Comparison of ENCODE assay signal across 8 mouse cellular contexts in genomic region chr8:106058731-106059612, GRCm38 (mm10). TPM values are rescaled to one million over a fixed set of nuclear protein-coding genes. Genes with fewer than 3 reads are reported as not detected.
DNase-seq lines count a peak whose midpoint lies in the region; ATAC-seq lines count a peak whose summit lies in the region.

Gene Nfatc3, plus strand, starts transcription at chr8:106058840.

- peak within 1 kb of the TSS; percentile 90 for H3K4me3 ChIP-seq in hindbrain, embryonic 11.5 days (ENCODE audit: low read depth, low read length)

- peak within 1 kb of the TSS; percentile 76 for H3K4me2 ChIP-seq in hindbrain, embryonic 11.5 days (replicated peaks; ENCODE audit: low read depth, low read length)

- no peaks in the 10 kb centered on the region for H3K36me3 ChIP-seq in hindbrain, embryonic 11.5 days (ENCODE audit: control insufficient read depth, insufficient read depth, low read length)

- DNase-seq in Muller cell, postnatal 12 days (ENCODE audit: inconsistent ontology term): peak; percentile 98
- DNase-seq in cerebellum, adult 9-11 months: peak; percentile 96
- peak; percentile 94 to 95 for DNase-seq in frontal cortex, adult 2 months (ENCODE audit: extremely low spot score in 1 of 2, low spot score in 1 of 2)
- peak; percentile 96 for DNase-seq in hindbrain, embryonic 11.5 days (ENCODE audit: low spot score)
- DNase-seq in layer of hippocampus, postnatal 10 days (ENCODE audit: low spot score in 2 of 2): peak; percentile 89 to 94
- peak; percentile 99 for DNase-seq in lung, postnatal 10 days
- peak; percentile 96 for DNase-seq in ovary, postnatal 36 days (ENCODE audit: low spot score)
- DNase-seq in thymus, postnatal 25 days: peak; percentile 97

- 2% methylated on average over 42 of the region's 52 CpGs for WGBS in hindbrain, embryonic 11.5 days

- H3K27me3 ChIP-seq in hindbrain, embryonic 11.5 days (ENCODE audit: control insufficient read depth, insufficient read depth, low read length): no peaks in the 10 kb centered on the region

- H3K4me1 ChIP-seq in hindbrain, embryonic 11.5 days (replicated peaks; ENCODE audit: control insufficient read depth, insufficient read depth, low read length): no peaks in the 10 kb centered on the region

- no peaks in the 10 kb centered on the region for H3K9me3 ChIP-seq in hindbrain, embryonic 11.5 days (ENCODE audit: control insufficient read depth, low read length)

- peak; percentile 98 for ATAC-seq in hindbrain, embryonic 11.5 days (ENCODE audit: low FRiP score)

- H3K27ac ChIP-seq in hindbrain, embryonic 11.5 days (ENCODE audit: low read depth, low read length): peak within 1 kb of the TSS; percentile 89

- peak within 1 kb of the TSS; percentile 83 for H3K9ac ChIP-seq in hindbrain, embryonic 11.5 days (ENCODE audit: low read depth, low read length)

RNA-seq across cellular contexts. Expression of gene Nfatc3, which starts in this region (rescaled TPM):
- 7.7 TPM in 2 replicates for polyA plus RNA-seq in frontal cortex, adult 2 months (2012; rRNA removed)
- 4.2 and 8.1 TPM in 2 replicates for polyA plus RNA-seq in hindbrain, embryonic 11.5 days (2014; fragmentation: Nextera tagmentation; extraction: Ambion mirVana)
- total RNA-seq in layer of hippocampus, postnatal 10 days (2021): 1 to 10 TPM; 9.9 TPM

Comparison
In these comparisons a context has a peak if more than half of its experiments do, and no peak if none do; other contexts are left out.
1. Peak in every context shown above with its lines: DNase-seq, ATAC-seq, H3K4me3 ChIP-seq and H3K27ac ChIP-seq.